Mouse (Mus musculus): ENCODE data around the gene Jmy. TPM values are rescaled to one million over a fixed set of nuclear protein-coding genes. Genes with fewer than 3 reads are reported as not detected.

Jmy gene
- 13.1 and 13.4 TPM in 2 replicates for polyA plus RNA-seq (2012; rRNA removed)

DNA sequence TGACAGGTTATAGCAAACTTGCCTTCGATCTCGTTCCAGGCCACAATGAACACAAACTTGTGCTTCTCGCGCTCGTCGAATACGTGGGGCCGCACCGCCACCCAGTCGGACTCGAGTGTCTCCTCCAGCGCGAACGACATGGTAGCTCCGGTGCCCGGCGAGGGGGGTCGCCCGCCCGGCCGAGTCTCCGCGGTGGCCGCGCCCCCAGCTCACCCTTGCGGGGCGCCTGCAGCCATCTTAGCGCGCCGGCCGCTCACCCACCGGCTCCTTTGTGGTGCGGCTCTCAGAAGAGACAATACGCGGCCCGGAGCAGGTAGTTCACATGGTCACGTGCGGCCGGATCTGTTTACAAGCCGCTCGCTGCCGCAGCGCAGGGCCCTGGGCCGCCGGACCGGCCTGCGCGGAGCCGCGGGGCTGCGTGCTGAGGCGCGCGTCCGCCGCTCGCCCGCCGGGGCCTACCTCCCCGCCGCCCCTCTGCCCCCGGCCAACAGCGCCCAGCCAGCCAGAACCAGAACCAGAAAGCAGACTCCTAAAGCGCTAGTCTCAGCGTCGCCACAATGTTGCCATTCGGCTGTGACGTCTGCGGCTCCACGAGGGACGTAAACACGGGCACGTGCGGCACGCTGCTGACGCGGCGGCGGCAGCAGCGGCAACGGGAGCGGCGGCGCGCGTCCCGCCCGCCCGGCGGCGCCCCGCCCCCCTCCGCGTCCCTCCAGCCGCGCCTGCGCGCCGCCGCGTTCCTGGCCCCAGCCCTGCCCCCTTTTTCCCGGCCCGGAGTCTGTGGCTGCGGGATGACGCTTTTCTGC lies at the start of gene Jmy:
Gene Jmy (minus strand): TSS at position 642 of the 806 bp plus-strand sequence.

Other genes starting within 250 kb of the Jmy start
- 27.7 and 28.2 TPM in 2 replicates for gene Homer1, start 200.2 kb downstream of the Jmy start, polyA plus RNA-seq (2012; rRNA removed)
- 0.15 TPM in 1 of 2 replicates, not detected in the other for gene Bhmt, start 138.2 kb upstream of the Jmy start, polyA plus RNA-seq (2012; rRNA removed)
- gene Bhmt2, start 174.5 kb upstream of the Jmy start, polyA plus RNA-seq (2012; rRNA removed) = 0.07 TPM in 1 of 2 replicates, not detected in the other
- 0.12 and 0.24 TPM in 2 replicates for gene Dmgdh, start 174.6 kb upstream of the Jmy start, polyA plus RNA-seq (2012; rRNA removed)

Data from central nervous system, embryonic 18 days (tissue).